8 mouse cellular contexts compared by ENCODE assay signal in genomic region chr14:77904171-77904762, GRCm38 (mm10). TPM values are rescaled to one million over a fixed set of nuclear protein-coding genes. Genes with fewer than 3 reads are reported as not detected.
DNase-seq lines count a peak whose midpoint lies in the region; ATAC-seq and TF ChIP-seq lines count a peak whose summit lies in the region.

TSS of gene Epsti1 (plus strand) at chr14:77904239.

- peak within 1 kb of the TSS; percentile 66 for H3K4me2 ChIP-seq in intestine, postnatal 0 days (replicated peaks; ENCODE audit: low read depth)

- H3K9me3 ChIP-seq in intestine, postnatal 0 days (ENCODE audit: control insufficient read depth): no peaks in the 10 kb centered on the region

- H3K27me3 ChIP-seq in intestine, postnatal 0 days (replicated peaks; ENCODE audit: control insufficient read depth, insufficient read depth, low read length): no peaks in the 10 kb centered on the region

- H3K4me1 ChIP-seq in intestine, postnatal 0 days (replicated peaks; ENCODE audit: control insufficient read depth, insufficient read depth, low read length): no peaks in the 10 kb centered on the region

- H3K4me3 ChIP-seq in intestine, postnatal 0 days (ENCODE audit: low read depth, low read length): peak within 1 kb of the TSS; percentile 55

- DNase-seq in 416B (ENCODE audit: low read depth): peak; percentile 63
- DNase-seq in thymus, postnatal 10 days (ENCODE audit: low spot score in 2 of 2): peak; percentile 19 to 26
- no peak for DNase-seq in c-Kit-positive CD71-positive TER-119-positive erythroid progenitor cells, embryonic 14.5 days (ENCODE audit: low spot score)
- DNase-seq in embryo, embryonic 11 days: no peak
- no peak for DNase-seq in cerebellum, adult 11-12 months

- H3K36me3 ChIP-seq in intestine, postnatal 0 days (ENCODE audit: control insufficient read depth, insufficient read depth): no peaks in the 10 kb centered on the region

- H3K9ac ChIP-seq in intestine, postnatal 0 days (ENCODE audit: low read depth, low read length): peak within 1 kb of the TSS; percentile 65

- ATAC-seq in CD4-positive, CD25-positive, alpha-beta regulatory T cell, adult 4 months: peak; percentile 83
- ATAC-seq in intestine, postnatal 0 days: peak; percentile 88
- peak; percentile 90 for ATAC-seq in megakaryocyte, adult 5-6 weeks (ENCODE audit: poor library complexity, severe bottlenecking)

- peak within 1 kb of the TSS; percentile 73 for H3K27ac ChIP-seq in intestine, postnatal 0 days (ENCODE audit: low read depth, low read length)

- 34% methylated on average over 15 of the region's 15 CpGs for whole genome bisulfite sequencing in intestine, postnatal 0 days

- no peak for TF ChIP-seq CTCF in intestine, postnatal 0 days (IDR thresholded peaks at IDR 0.05; ENCODE audit: low read depth)

RNA-seq across cellular contexts. Expression of gene Epsti1, which starts in this region (rescaled TPM):
- 100 to 1,000 TPM in 1 of 2 experiments, 10 to 100 TPM in 1; 97.6 to 108 TPM for polyA plus RNA-seq in CD4-positive, CD25-positive, alpha-beta regulatory T cell, adult 4 months (2017; shearing (Covaris generic))
- 21.2 and 26.5 TPM in 2 replicates for polyA plus RNA-seq in intestine, postnatal 0 days (2015; fragmentation: Nextera tagmentation; extraction: Ambion mirVana)
- 78.9 and 93.9 TPM in 2 replicates for total RNA-seq in megakaryocyte, adult 5-6 weeks (2015)
- total RNA-seq in megakaryocyte, adult 5-6 weeks (2017): 204 and 218 TPM in 2 replicates

Comparison
In these comparisons a context has a peak if more than half of its experiments do, and no peak if none do; other contexts are left out.
1. DNase-seq: peak in 416B (single experiment) and thymus, postnatal 10 days (2 of 2); none in c-Kit-positive CD71-positive TER-119-positive erythroid progenitor cells, embryonic 14.5 days (single experiment), embryo, embryonic 11 days (single experiment) and cerebellum, adult 11-12 months (single experiment).
2. Peak in every context shown above with its lines, with median percentiles within 50 percentile points of each other: ATAC-seq.